Mouse (Mus musculus) ES-E14 (cell line): ENCODE measurements at regions not wholly inside any gene's neighbourhood (a gene's known extent, or its start where the extent isn't known, plus 50 kb on each side); places are given as distances from the start of the nearest gene placed in this dataset.

Experiments used
- DNase-seq: peaks from one replicate; pipeline ENCODE4 v3.0.0-alpha.2; 2013; ENCODE audit warnings: low read depth, low spot score
- H3K27ac ChIP-seq: 2 replicates; pipeline ENCODE4 v1.5.1; 2012; ENCODE audit warnings: low read depth, mild to moderate bottlenecking, low read length, moderate library complexity, mixed read lengths; ENCODE audit not compliant: poor library complexity, insufficient read depth, severe bottlenecking
- H3K36me3 ChIP-seq: 2 replicates; pipeline ENCODE4 v1.6.1; 2012; ENCODE audit warnings: mild to moderate bottlenecking, low read length, moderate library complexity, mixed read lengths; ENCODE audit not compliant: control insufficient read depth, poor library complexity, insufficient read depth, severe bottlenecking
- H3K4me1 ChIP-seq, 2 experiments: fragments of 150-350 bp in 1 of 2; sonication (generic) in 1 of 2; 2 replicates each; pipeline ENCODE4 v1.6.1; 2012; ENCODE audit warnings: low read length in 2 of 2, mild to moderate bottlenecking in 1 of 2, mixed read lengths in 1 of 2; ENCODE audit not compliant: control insufficient read depth in 2 of 2, insufficient read depth in 2 of 2, poor library complexity in 1 of 2
- H3K4me3 ChIP-seq, 2 experiments: fragments of 150-350 bp in 1 of 2; sonication (generic) in 1 of 2; 2 replicates each; pipeline ENCODE4 v1.5.1; 2012; ENCODE audit warnings: low read length in 2 of 2, low read depth in 1 of 2, mild to moderate bottlenecking in 1 of 2, mixed read lengths in 1 of 2; ENCODE audit not compliant: insufficient read depth in 1 of 2, poor library complexity in 1 of 2, severe bottlenecking in 1 of 2
- H3K9ac ChIP-seq: 2 replicates; pipeline ENCODE4 v1.6.1; 2012; ENCODE audit warnings: low read depth, mild to moderate bottlenecking, low read length, mixed read lengths; ENCODE audit not compliant: poor library complexity, insufficient read depth, severe bottlenecking
- H3K9me3 ChIP-seq: fragments of 150-350 bp; sonication (generic); 2 replicates; pipeline ENCODE4 v1.6.1; 2012; ENCODE audit warnings: low read depth, mild to moderate bottlenecking, low read length; ENCODE audit not compliant: control insufficient read depth, insufficient read depth
- CHD2 ChIP-seq: IDR thresholded peaks from 2 replicates; pipeline ENCODE4 v1.6.1; 2014; ENCODE audit warnings: mild to moderate bottlenecking, low read depth, low read length, inconsistent platforms
- HCFC1 ChIP-seq: IDR thresholded peaks from 2 replicates; pipeline ENCODE4 v1.6.1; 2012; ENCODE audit warnings: low read length, inconsistent platforms, borderline replicate concordance; ENCODE audit not compliant: insufficient read depth
- MAFK ChIP-seq: IDR thresholded peaks from 2 replicates; pipeline ENCODE4 v1.6.1; 2014; ENCODE audit warnings: mild to moderate bottlenecking, low read depth, low read length, inconsistent platforms; ENCODE audit not compliant: insufficient read depth
- ZC3H11A ChIP-seq: IDR thresholded peaks from 2 replicates; pipeline ENCODE4 v1.6.1; 2012; ENCODE audit warnings: low read depth, mild to moderate bottlenecking, inconsistent platforms, low read length, borderline replicate concordance
- ZNF384 ChIP-seq: IDR thresholded peaks from 2 replicates; pipeline ENCODE4 v1.6.1; 2012; ENCODE audit warnings: low read depth, low read length, inconsistent platforms
- in situ Hi-C, 2 experiments: fragments of 600-800 bp; cut with MboI; formaldehyde crosslinking; loops; one replicate each; pipeline ENCODE4 v1.15.1; 2025; ENCODE audit warnings: low sequenced_read_pairs in 2 of 2, inconsistent platforms in 1 of 2; ENCODE audit not compliant: unreplicated experiment in 2 of 2

GRCm38 (mm10) chr19:21154162-21154561 lies 117.9 kb upstream of the Zfand5 start:
- in situ Hi-C loops, result no loop called here
- TF ChIP-seq CHD2 (no peak), ZNF384 (no peak), MAFK (no peak), HCFC1 (no peak), ZC3H11A (no peak)
- Histone ChIP-seq H3K9ac (no peak overlapping the region), H3K27ac (no peak overlapping the region), H3K36me3 (no peaks in the 10 kb centered on the region), H3K4me3 (no peak overlapping the region), H3K4me1 (no peaks in the 10 kb centered on the region), H3K9me3 (no peaks in the 10 kb centered on the region)
- no peak for DNase-seq

GRCm38 (mm10) chr19:21152027-21152426 lies 120.1 kb upstream of the Zfand5 start:
- Histone ChIP-seq H3K4me3 (no peak overlapping the region), H3K27ac (no peak overlapping the region), H3K36me3 (no peaks in the 10 kb centered on the region), H3K9ac (no peak overlapping the region), H3K4me1 (no peaks in the 10 kb centered on the region), H3K9me3 (no peaks in the 10 kb centered on the region)
- TF ChIP-seq CHD2 (no peak), ZNF384 (no peak)
- no peak for DNase-seq
- in situ Hi-C loops, result no loop called here

GRCm38 (mm10) chr19:21150849-21151248 lies 121.2 kb upstream of the Zfand5 start:
- no peak for TF ChIP-seq ZC3H11A
- no peak for TF ChIP-seq MAFK
- no peak for TF ChIP-seq CHD2
- TF ChIP-seq HCFC1, result no peak
- no peak for TF ChIP-seq ZNF384
- no peak overlapping the region for H3K4me3 ChIP-seq
- in situ Hi-C loops, result no loop called here
- no peak overlapping the region for H3K27ac ChIP-seq
- no peak for DNase-seq
- H3K9me3 ChIP-seq, result no peaks in the 10 kb centered on the region
- H3K4me1 ChIP-seq, result peaks cover 0 to 2% of the 10 kb centered on the region in 2 experiments; a peak in 1 of 4 replicates
- no peak overlapping the region for H3K9ac ChIP-seq
- H3K36me3 ChIP-seq, result no peaks in the 10 kb centered on the region

- Histone ChIP-seq H3K36me3 (no peaks in the 10 kb centered on the region), H3K9ac (no peak overlapping the region), H3K4me1 (peaks cover 0 to 2% of the 10 kb centered on the region in 2 experiments; a peak in 1 of 4 replicates), H3K9me3 (no peaks in the 10 kb centered on the region), H3K4me3 (no peak overlapping the region), H3K27ac (no peak overlapping the region)
- in situ Hi-C loops, result no loop called here
- TF ChIP-seq ZC3H11A (no peak), HCFC1 (no peak), MAFK (no peak), CHD2 (no peak), ZNF384 (no peak)
- DNase-seq, result no peak
Measured at GRCm38 (mm10) chr19:21150241-21150640, 121.8 kb upstream of the Zfand5 start.

GRCm38 (mm10) chr19:21146860-21147390 lies 125.2 kb upstream of the Zfand5 start:
- Histone ChIP-seq H3K9ac (no peak overlapping the region), H3K4me3 (no peak overlapping the region), H3K36me3 (no peaks in the 10 kb centered on the region), H3K9me3 (no peaks in the 10 kb centered on the region), H3K4me1 (peaks cover 2 to 4% of the 10 kb centered on the region in 2 experiments; a peak in 3 of 4 replicates), H3K27ac (no peak overlapping the region)
- in situ Hi-C loops, result no loop called here
- no peak for DNase-seq
- TF ChIP-seq CHD2 (no peak), MAFK (no peak), ZC3H11A (no peak), ZNF384 (no peak)
